Mouse (Mus musculus) neural tube, postnatal 0 days (tissue): ENCODE measurements around the gene Sugt1. TPM values are rescaled to one million over a fixed set of nuclear protein-coding genes. Genes with fewer than 3 reads are reported as not detected.

ENCODE experiments used
- microRNA-seq: library from miRNA; unstranded; fragments of <30 nt; microRNA quantifications from one replicate; pipeline ENCODE4, GENCODE M21; 2016
- polyA plus RNA-seq: library from polyadenylated mRNA; unstranded; fragments of >200 nt; fragmentation: Nextera tagmentation; extraction: Ambion mirVana; gene quantifications from 2 replicates; pipeline ENCODE4 v1.2.1, GENCODE M21; 2015

The Sugt1 gene
- 74.9 and 87.9 TPM in 2 replicates for polyA plus RNA-seq

DNA sequence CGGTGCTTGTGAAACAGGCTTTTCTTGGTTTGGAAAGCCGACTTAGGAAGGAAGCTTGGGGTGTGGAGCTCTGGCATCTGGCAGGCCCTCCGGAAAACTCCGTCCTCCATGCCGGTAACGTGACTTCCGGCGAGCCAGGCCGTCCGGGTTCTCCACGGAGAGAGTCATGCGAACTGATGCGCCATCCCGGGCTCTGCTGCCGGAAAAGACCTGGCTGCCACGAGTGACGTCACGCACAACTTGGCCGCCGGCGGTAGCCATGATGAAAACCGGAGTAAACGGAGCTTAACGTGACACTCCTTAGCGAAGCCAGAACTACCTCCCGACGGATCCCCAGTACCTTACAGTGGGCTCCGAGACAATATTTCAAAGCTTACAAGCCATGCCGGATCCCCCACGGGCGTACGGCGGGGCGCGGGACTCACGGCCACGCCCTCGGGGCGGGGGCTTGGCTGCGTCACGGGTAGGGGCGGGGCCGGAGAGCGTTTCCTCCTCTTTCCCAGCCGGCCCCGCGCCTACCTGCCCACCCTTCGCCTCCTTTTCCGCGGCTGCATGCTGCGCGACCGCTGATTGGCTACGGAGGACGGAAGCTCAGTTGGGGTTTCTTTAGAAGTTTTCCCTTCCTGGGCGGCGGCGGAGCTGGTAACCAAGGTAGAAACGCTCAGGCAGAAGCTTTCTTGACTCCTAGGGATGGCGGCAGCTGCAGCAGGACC lies at the start of gene Sugt1:
TSS of gene Sugt1 (plus strand) at position 553 of the 713 bp plus-strand sequence.

DNA sequence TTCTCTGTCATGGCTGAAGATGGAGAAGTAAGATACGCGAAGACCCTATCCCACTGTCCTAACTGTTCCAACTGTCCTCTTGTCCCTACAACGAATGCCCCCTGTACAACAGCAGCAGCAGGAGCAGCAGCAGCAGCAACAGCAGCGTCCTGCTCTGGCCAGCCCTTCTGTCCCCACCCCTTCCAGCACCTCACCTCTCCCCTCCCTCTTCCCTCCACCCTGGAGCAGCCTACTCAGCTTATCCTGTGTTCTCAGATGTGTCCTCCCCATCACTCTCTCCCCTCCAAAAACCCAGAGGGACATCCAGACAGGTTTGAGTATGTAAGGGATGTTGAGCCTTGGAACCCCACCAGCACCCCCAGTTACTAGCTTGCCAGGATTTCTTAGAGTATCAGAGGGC lies 74.5 kb downstream of the Sugt1 start, which contains the start of gene Cnmd:
TSS of gene Cnmd (minus strand) at position 170 of the 400 bp plus-strand sequence.

Small RNAs within 50 kb of the gene (microRNA-seq; reads per million reads assigned to microRNA genes)
- gene Gm27857: not detected

Other genes starting within 250 kb of the Sugt1 start
- gene Naa16, start 196.9 kb upstream of the Sugt1 start, polyA plus RNA-seq: 13.2 and 13.5 TPM in 2 replicates
- gene Mtrf1, start 189.9 kb upstream of the Sugt1 start, polyA plus RNA-seq: 11.9 and 12.1 TPM in 2 replicates
- gene Kbtbd7, start 161.2 kb upstream of the Sugt1 start, polyA plus RNA-seq: 12.8 TPM in 2 replicates
- 1.2 TPM in 2 replicates for gene Kbtbd6, start 135.9 kb upstream of the Sugt1 start, polyA plus RNA-seq
- 3.4 and 4.4 TPM in 2 replicates for gene Elf1, start 106.5 kb upstream of the Sugt1 start, polyA plus RNA-seq
- 46.1 and 46.6 TPM in 2 replicates for gene Wbp4, start 106.2 kb upstream of the Sugt1 start, polyA plus RNA-seq
- 1.4 and 2.1 TPM in 2 replicates for gene Cnmd, start 74.5 kb downstream of the Sugt1 start, polyA plus RNA-seq
- 32.2 and 33.9 TPM in 2 replicates for gene Pcdh8, start 183.6 kb downstream of the Sugt1 start, polyA plus RNA-seq